Mouse (Mus musculus) heart, embryonic 16.5 days (tissue): ENCODE results near the gene Armc12. TPM values are rescaled to one million over a fixed set of nuclear protein-coding genes. Genes with fewer than 3 reads are reported as not detected.

Experiments used
- ATAC-seq: fragments of 200-750 bp; cut with Nextera tagmentation; replicated peaks from 2 replicates; pipeline ENCODE4 v1.8.0; 2017; ENCODE audit warnings: moderate number of reproducible peaks; ENCODE audit not compliant: insufficient read depth, low FRiP score; ENCODE audit errors: extremely low read depth
- H3K27ac ChIP-seq: fragments of 300-500 bp; sonication (generic); 2 replicates; pipeline ENCODE4 v1.5.1; 2014; ENCODE audit warnings: mild to moderate bottlenecking, low read length, control low read depth, moderate library complexity
- H3K27me3 ChIP-seq: fragments of 300-500 bp; sonication (generic); 2 replicates; pipeline ENCODE4 v1.6.1; 2014; ENCODE audit warnings: low read length, mixed read lengths; ENCODE audit not compliant: control insufficient read depth, insufficient read depth
- H3K36me3 ChIP-seq: fragments of 300-500 bp; sonication (generic); 2 replicates; pipeline ENCODE4 v1.6.1; 2014; ENCODE audit not compliant: control insufficient read depth, insufficient read depth
- H3K4me1 ChIP-seq: fragments of 300-500 bp; sonication (generic); 2 replicates; pipeline ENCODE4 v1.6.1; 2014; ENCODE audit warnings: low read length, mixed read lengths; ENCODE audit not compliant: control insufficient read depth, insufficient read depth
- H3K4me2 ChIP-seq: fragments of 300-500 bp; sonication (generic); 2 replicates; pipeline ENCODE4 v1.6.1; 2014; ENCODE audit warnings: low read depth, mild to moderate bottlenecking, control low read depth, low read length
- H3K4me3 ChIP-seq: fragments of 300-500 bp; sonication (generic); 2 replicates; pipeline ENCODE4 v1.5.1; 2014; ENCODE audit warnings: mild to moderate bottlenecking, control low read depth, low read length
- H3K9ac ChIP-seq: fragments of 300-500 bp; sonication (generic); 2 replicates; pipeline ENCODE4 v1.6.1; 2014; ENCODE audit warnings: low read length, control low read depth
- H3K9me3 ChIP-seq: fragments of 300-500 bp; sonication (generic); replicated peaks from 2 replicates; pipeline ENCODE4 v1.6.1; 2016; ENCODE audit warnings: low read length; ENCODE audit not compliant: control insufficient read depth
- WGBS: fragments of 180-500 bp; shearing (Covaris S2); extraction: QIAGEN DNeasy Blood & Tissue Kit; methylation state at CpG from one replicate; pipeline ENCODE4 v1.1.7; 2014; 5-methylcytosine and 5-hydroxymethylcytosine counted together
- polyA plus RNA-seq: library from polyadenylated mRNA; unstranded; fragments of >200 nt; fragmentation: Nextera tagmentation; extraction: Ambion mirVana; gene quantifications from 2 replicates; pipeline ENCODE4 v1.2.1, GENCODE M21; 2015

The Armc12 gene
- polyA plus RNA-seq, 1 experiment from 2014 or later: not detected

DNA sequence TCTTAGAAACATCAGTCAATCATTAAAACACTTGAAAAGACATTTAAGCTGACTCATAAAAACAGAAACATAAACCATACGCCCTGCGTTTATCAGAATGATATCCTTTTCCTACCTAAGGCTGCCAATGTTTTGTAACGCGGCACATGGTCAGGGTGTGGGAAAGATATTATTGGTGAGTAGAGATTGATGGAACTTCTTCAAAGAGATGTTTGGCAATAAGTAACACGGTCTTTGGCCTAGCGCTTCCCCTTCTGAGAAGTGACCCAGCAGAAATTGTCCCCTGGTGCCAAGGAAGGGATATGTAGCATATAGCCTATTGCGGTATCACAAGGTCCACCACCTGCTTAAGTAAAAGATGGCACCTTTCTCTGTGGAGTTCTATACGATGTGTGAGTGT, 34.8 kb upstream of the Armc12 start:
- no peak for ATAC-seq
- 0 out of 2 replicates have a peak, but pooled peaks cover 2% of the 10 kb centered on the region for H3K9me3 ChIP-seq
- H3K4me2 ChIP-seq: no peak overlapping the region
- H3K9ac ChIP-seq: no peak overlapping the region
- H3K36me3 ChIP-seq: no peaks in the 10 kb centered on the region
- no peaks in the 10 kb centered on the region for H3K27me3 ChIP-seq
- no peak overlapping the region for H3K4me3 ChIP-seq
- 84% methylated on average over 8 of the region's 8 CpGs for whole genome bisulfite sequencing
- no peak overlapping the region for H3K27ac ChIP-seq
- no peaks in the 10 kb centered on the region for H3K4me1 ChIP-seq

DNA sequence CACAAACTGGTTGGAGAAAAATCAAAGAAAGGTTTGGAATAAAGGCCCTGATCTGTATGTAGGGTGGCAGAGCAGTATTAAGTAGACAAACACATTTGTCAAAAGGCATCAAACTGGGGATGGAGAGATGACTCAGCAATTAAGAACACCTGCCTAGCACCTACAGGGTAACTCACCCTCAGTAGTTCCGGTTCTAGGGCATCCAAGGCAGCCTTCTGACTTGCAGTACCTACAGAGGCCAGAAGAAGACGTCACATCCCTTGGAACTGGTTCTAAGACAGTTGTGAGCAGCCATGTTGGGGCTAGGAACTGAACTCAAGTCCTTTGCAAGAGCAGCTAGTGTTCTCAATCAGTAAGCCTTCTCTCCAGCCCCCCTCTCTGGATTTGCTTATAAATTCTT, 31.4 kb upstream of the Armc12 start:
- Histone ChIP-seq H3K4me2 (no peak overlapping the region), H3K27me3 (no peaks in the 10 kb centered on the region), H3K4me1 (no peaks in the 10 kb centered on the region), H3K36me3 (no peaks in the 10 kb centered on the region), H3K9ac (no peak overlapping the region), H3K9me3 (0 out of 2 replicates have a peak, but pooled peaks cover 2% of the 10 kb centered on the region), H3K27ac (no peak overlapping the region), H3K4me3 (no peak overlapping the region)
- ATAC-seq: no peak
- 52% methylated on average over 2 of the region's 2 CpGs for WGBS

DNA sequence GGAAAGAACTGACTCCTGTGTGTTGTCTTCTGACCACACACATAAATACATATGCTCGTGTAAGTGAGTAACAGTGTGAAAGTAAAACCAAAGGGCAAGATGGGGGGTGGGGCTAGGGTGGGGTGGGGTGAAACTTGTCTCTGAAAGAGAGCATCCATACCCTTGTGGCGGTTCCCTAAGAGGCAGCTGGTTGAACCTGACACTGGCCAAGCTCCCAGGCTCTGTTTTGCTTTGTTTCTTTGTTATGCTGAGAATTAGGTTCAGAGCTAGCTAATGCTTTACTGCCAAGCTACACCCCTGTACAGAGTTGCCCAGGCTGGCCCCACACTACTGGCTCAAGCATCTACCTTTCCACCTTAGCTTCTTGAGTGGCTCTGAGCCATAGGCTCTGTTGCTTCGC, 30.1 kb upstream of the Armc12 start:
- Histone ChIP-seq H3K9ac (no peak overlapping the region), H3K4me1 (no peaks in the 10 kb centered on the region), H3K36me3 (no peaks in the 10 kb centered on the region), H3K27ac (no peak overlapping the region), H3K4me2 (no peak overlapping the region), H3K4me3 (no peak overlapping the region), H3K9me3 (0 out of 2 replicates have a peak, but pooled peaks cover 2% of the 10 kb centered on the region), H3K27me3 (no peaks in the 10 kb centered on the region)
- 67% methylated on average over 3 of the region's 3 CpGs for WGBS
- no peak for ATAC-seq

DNA sequence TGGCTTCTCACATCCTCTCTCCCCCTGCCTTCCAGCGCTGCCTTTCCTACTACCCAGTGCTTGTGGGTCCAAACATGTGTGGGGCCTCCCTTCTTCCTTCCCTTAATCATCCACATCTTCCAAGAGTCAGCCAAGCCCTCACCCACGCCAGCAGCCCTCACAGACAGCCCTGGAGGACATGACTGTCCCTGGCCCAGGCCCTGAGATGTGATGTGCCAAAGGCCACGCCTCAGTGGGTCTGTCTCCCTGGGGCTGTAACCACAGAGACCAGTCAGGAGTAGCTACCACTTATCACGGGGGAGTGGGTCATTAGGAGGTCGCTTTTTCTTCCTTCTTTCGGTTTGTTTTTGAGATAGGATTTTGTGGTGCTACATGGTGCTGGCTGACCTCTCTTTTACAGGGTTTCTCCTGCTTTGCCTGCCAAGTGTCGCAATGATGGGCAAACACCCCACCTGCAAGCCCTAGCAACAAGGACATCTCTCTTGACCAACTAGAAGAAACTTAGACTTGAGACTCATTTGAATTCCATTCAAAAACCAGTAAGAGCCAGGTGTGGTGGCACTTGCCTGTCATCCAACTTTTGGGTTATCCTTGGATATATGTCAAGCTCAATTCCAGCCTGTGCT, 28.3 kb upstream of the Armc12 start:
- Histone ChIP-seq H3K4me2 (no peak overlapping the region), H3K9ac (no peak overlapping the region), H3K4me3 (no peak overlapping the region), H3K4me1 (peaks cover 8% of the 10 kb centered on the region), H3K36me3 (no peaks in the 10 kb centered on the region), H3K9me3 (no peaks in the 10 kb centered on the region), H3K27ac (no peak overlapping the region), H3K27me3 (no peaks in the 10 kb centered on the region)
- ATAC-seq: no peak
- WGBS: 49% methylated on average over 7 of the region's 7 CpGs

DNA sequence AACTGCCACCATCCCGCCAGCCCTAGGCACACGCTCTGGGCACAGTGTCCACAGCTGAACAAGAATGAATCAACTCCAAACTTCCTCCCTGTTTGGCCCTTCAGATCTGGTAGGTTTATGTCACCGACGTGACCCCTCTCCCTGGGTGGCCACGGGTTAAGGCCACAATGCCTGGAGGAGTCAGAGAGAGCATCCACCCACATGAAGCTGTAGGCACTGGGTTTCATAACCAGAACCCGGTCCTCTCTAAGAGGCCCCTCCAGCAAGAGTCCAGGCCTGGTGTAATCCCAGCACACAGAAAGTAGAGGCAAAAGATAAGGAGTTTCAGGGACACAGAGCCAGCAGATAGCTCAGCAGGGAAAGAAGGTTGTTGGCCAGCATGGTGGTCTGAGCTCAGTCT, 26.4 kb upstream of the Armc12 start:
- H3K27me3 ChIP-seq: no peaks in the 10 kb centered on the region
- no peaks in the 10 kb centered on the region for H3K36me3 ChIP-seq
- no peaks in the 10 kb centered on the region for H3K9me3 ChIP-seq
- H3K27ac ChIP-seq: peak overlapping the region; percentile 30; the same call in 1 of the 2 replicates
- WGBS: 74% methylated on average over 6 of the region's 6 CpGs
- H3K4me2 ChIP-seq: no peak overlapping the region
- H3K9ac ChIP-seq: no peak overlapping the region
- peaks cover 13% of the 10 kb centered on the region for H3K4me1 ChIP-seq
- no peak overlapping the region for H3K4me3 ChIP-seq
- ATAC-seq: no peak

DNA sequence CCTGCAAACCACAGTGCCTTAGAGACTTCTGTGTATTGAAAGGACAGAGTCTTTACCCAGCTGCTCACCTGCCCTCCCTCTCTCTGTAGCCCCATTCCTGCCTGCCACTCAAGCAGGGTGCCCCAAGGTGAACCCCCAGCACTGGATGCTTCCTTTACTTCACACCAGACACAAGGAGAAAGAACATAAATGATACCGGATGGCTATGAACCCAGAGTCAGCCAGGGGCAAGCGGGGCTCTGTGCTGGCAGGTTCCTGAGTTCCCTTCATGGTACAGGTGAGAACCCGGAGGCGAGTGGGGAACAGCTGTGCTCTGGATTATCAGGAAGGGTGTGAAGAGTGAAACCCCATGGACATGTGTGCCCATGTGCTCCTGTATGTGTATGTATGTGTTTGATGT, 25.0 kb upstream of the Armc12 start:
- Histone ChIP-seq H3K27ac (0 out of 2 replicates have a peak overlapping the region, but pooled peaks have one; percentile 32), H3K4me1 (peaks cover 18% of the 10 kb centered on the region), H3K36me3 (no peaks in the 10 kb centered on the region), H3K9ac (no peak overlapping the region), H3K9me3 (no peaks in the 10 kb centered on the region), H3K27me3 (no peaks in the 10 kb centered on the region), H3K4me3 (no peak overlapping the region; the same call in 1 of the 2 replicates), H3K4me2 (no peak overlapping the region)
- WGBS: 81% methylated on average over 4 of the region's 4 CpGs
- no peak for ATAC-seq

DNA sequence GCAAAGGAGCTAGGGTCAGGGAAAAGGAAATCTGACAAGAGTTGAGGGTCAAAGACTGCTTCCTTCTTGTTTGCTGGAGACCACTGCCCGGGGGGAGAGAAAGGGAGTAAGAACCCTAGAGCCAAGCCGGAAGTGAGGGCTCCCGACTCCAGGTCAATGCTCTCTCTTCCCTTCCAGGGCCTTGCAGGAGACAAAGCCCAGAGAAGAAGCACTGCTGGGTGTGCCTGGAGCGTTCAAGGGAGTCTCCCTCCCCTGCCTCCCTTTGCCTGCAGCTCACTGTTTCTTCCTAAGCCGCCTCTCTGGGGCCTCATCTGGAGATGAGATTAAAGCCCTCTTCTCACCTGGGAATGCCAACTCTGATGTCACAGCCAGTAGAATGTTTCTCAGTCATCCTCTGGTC, 23.7 kb upstream of the Armc12 start:
- Histone ChIP-seq H3K27me3 (no peaks in the 10 kb centered on the region), H3K4me1 (peaks cover 23% of the 10 kb centered on the region), H3K9me3 (no peaks in the 10 kb centered on the region), H3K4me2 (no peak overlapping the region; the same call in 1 of the 2 replicates), H3K36me3 (no peaks in the 10 kb centered on the region), H3K4me3 (peak overlapping the region; percentile 20), H3K27ac (peak overlapping the region; percentile 55), H3K9ac (peak overlapping the region; percentile 50)
- WGBS: 23% methylated on average over 5 of the region's 5 CpGs
- no peak for ATAC-seq

DNA sequence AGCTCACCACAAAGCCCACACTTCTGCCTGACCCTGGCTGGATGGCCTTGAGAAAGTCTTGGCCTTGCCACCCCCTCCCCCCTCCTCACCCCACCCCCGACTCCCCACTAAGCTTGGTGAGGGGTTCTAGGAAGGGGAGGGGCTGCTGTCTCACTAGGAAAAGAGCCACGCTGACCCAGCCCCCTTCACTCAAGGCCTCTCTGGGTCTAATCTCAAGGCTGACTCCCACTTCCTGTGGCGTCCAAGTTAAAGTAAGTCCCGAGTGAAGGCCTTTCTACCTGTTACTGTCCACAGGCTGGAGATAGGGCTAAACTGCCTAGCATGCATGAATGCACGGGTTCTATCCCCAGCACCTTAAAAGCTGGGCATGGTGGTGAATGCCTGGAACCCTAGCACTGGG, 23.1 kb upstream of the Armc12 start:
- H3K27me3 ChIP-seq: no peaks in the 10 kb centered on the region
- peak overlapping the region; percentile 55 for H3K27ac ChIP-seq
- 20% methylated on average over 5 of the region's 5 CpGs for WGBS
- peak overlapping the region; percentile 50 for H3K9ac ChIP-seq
- H3K4me3 ChIP-seq: peak overlapping the region; percentile 20; the same call in 1 of the 2 replicates
- H3K9me3 ChIP-seq: no peaks in the 10 kb centered on the region
- H3K4me2 ChIP-seq: peak overlapping the region; percentile 11
- peaks cover 25% of the 10 kb centered on the region for H3K4me1 ChIP-seq
- no peak for ATAC-seq
- H3K36me3 ChIP-seq: no peaks in the 10 kb centered on the region

DNA sequence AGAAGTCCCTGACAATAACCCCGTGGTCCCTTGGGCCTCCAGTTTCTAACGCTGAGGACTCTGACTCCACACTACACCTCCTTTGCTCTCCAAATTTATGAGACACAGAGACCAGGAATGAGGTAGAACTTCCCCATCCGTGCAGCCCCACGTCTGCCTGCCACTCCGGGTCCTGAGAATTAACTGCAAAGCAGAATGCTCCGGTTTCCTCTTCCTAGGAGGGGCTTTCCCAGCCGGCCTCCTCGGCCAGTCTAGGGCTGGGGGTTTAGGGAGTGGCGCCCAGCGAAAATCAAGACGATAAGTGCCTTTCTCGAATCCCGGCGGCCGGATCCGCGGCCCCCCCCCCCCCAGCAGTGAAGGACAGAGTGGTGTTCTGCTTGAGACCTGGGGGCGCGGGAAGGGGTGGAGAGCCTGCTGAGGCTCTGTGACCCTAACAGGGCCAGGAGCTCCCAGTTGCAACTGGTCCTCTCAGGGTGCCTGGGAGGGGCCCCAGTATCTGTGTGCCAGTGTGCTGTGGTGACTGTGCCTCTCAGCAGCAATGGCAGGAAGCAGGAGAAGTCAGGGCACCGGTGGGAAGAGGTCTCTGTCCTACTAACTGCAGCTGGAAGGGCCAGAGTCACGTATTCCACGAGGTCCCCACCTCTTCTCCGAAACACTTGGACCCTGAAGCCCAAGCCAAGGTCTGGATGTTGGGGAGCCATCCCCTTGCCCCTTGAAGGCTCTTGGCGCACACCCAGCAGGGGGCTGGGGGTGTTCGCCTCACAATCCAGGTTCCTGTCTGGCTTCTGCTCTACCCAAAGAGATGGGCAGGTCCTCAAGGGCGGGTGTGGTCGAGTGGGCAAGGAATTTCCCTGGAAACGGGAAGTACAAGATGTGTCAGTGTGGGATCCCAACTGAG, 19.9 kb upstream of the Armc12 start:
- no peaks in the 10 kb centered on the region for H3K36me3 ChIP-seq
- no peaks in the 10 kb centered on the region for H3K27me3 ChIP-seq
- ATAC-seq: no peak
- H3K4me3 ChIP-seq: peak overlapping the region; percentile 32
- WGBS: 5% methylated on average over 28 of the region's 28 CpGs
- H3K27ac ChIP-seq: peak overlapping the region; percentile 44
- peaks cover 32% of the 10 kb centered on the region for H3K4me1 ChIP-seq
- H3K4me2 ChIP-seq: peak overlapping the region; percentile 58
- no peaks in the 10 kb centered on the region for H3K9me3 ChIP-seq
- H3K9ac ChIP-seq: peak overlapping the region; percentile 65
